Comparison of ENCODE assay signal across 30 mouse cellular contexts in genomic region chr16:50762096-50762495, GRCm38 (mm10).
"Had no signal": no experiment of that assay in that cellular context is flagged by ENCODE, and none has a peak within 500 bp of the region (broad histone marks: within the 10 kb centered on the region; RNA-seq: fewer than 3 reads in every experiment).

No protein-coding gene starts in this region.

- H3K4me1 ChIP-seq: liver, embryonic 12.5 days; liver, embryonic 13.5 days; liver, embryonic 15.5 days; lung, embryonic 15.5 days; megakaryocyte, embryonic 14.5 days; midbrain, embryonic 10.5 days; midbrain, embryonic 12.5 days; midbrain, embryonic 13.5 days; midbrain, embryonic 15.5 days; neural tube, embryonic 12.5 days had no signal

- H3K27ac ChIP-seq: left cerebral cortex, adult 2 months; limb, embryonic 12.5 days; liver, embryonic 12.5 days; liver, embryonic 13.5 days; liver, embryonic 14.5 days; liver, embryonic 15.5 days; lung, embryonic 15.5 days; macrophage; midbrain, embryonic 10.5 days; midbrain, embryonic 12.5 days; midbrain, embryonic 13.5 days; midbrain, embryonic 15.5 days; neural tube, embryonic 12.5 days had no signal

- H3K9ac ChIP-seq: limb, embryonic 12.5 days; liver, embryonic 12.5 days; liver, embryonic 13.5 days; liver, embryonic 14.5 days; liver, embryonic 15.5 days; liver, postnatal 0 days; lung, embryonic 14.5 days; lung, embryonic 15.5 days; midbrain, embryonic 12.5 days; midbrain, embryonic 13.5 days; midbrain, embryonic 15.5 days; neural tube, embryonic 12.5 days had no signal

- H3K9me3 ChIP-seq: limb, embryonic 12.5 days; liver, embryonic 12.5 days; liver, embryonic 13.5 days; liver, embryonic 15.5 days; lung, embryonic 15.5 days; megakaryocyte, embryonic 14.5 days; midbrain, embryonic 10.5 days; midbrain, embryonic 12.5 days; midbrain, embryonic 13.5 days; midbrain, embryonic 15.5 days; neural tube, embryonic 12.5 days had no signal

- H3K4me3 ChIP-seq: left cerebral cortex, adult 2 months; limb, embryonic 12.5 days; liver, embryonic 12.5 days; liver, embryonic 13.5 days; liver, embryonic 15.5 days; lung, embryonic 15.5 days; megakaryocyte, embryonic 14.5 days; midbrain, embryonic 10.5 days; midbrain, embryonic 12.5 days; midbrain, embryonic 13.5 days; midbrain, embryonic 15.5 days; myocyte; neural tube, embryonic 12.5 days had no signal

- DNase-seq: left cerebral cortex, postnatal 4 days; liver; liver, embryonic 13.5 days; liver, postnatal 0 days; lung, adult 18-20 months; lung, adult 2 months; lung, embryonic 14.5 days; lung, postnatal 10 days; lung, postnatal 14 days; lung, postnatal 36 days; lung, postnatal 4 days; midbrain, embryonic 14.5 days had no signal

- H3K27me3 ChIP-seq: limb, embryonic 12.5 days; liver, embryonic 12.5 days; liver, embryonic 13.5 days; liver, embryonic 15.5 days; lung, embryonic 15.5 days; megakaryocyte, embryonic 14.5 days; midbrain, embryonic 12.5 days; midbrain, embryonic 13.5 days; midbrain, embryonic 15.5 days; neural tube, embryonic 12.5 days had no signal

- H3K36me3 ChIP-seq: limb, embryonic 12.5 days; liver, embryonic 12.5 days; liver, embryonic 13.5 days; liver, embryonic 15.5 days; lung, embryonic 15.5 days; midbrain, embryonic 10.5 days; midbrain, embryonic 12.5 days; midbrain, embryonic 13.5 days; midbrain, embryonic 15.5 days; neural tube, embryonic 12.5 days had no signal

- H3K4me2 ChIP-seq: limb, embryonic 12.5 days; liver, embryonic 11.5 days; liver, embryonic 12.5 days; liver, embryonic 13.5 days; liver, embryonic 15.5 days; lung, embryonic 14.5 days; lung, embryonic 15.5 days; midbrain, embryonic 11.5 days; midbrain, embryonic 12.5 days; midbrain, embryonic 13.5 days; midbrain, embryonic 15.5 days; neural tube, embryonic 12.5 days had no signal

- ATAC-seq: liver, embryonic 12.5 days; liver, postnatal 0 days; lung, postnatal 0 days; midbrain, embryonic 13.5 days; midbrain, embryonic 15.5 days; midbrain, embryonic 16.5 days had no signal
